Mouse (Mus musculus) heart, embryonic 13.5 days (tissue): Measurements from ENCODE around the gene Skint3. TPM values are rescaled to one million over a fixed set of nuclear protein-coding genes. Genes with fewer than 3 reads are reported as not detected.
"Not testable (repeated sequence)": the region's sequence is repeated elsewhere in the genome, so short reads cannot be mapped to it uniquely, and the experiment has no call there.

Experiments used
- ATAC-seq: fragments of 200-750 bp; cut with Nextera tagmentation; 2 replicates; pipeline ENCODE4 v1.8.0; 2017; ENCODE audit warnings: moderate TSS enrichment; ENCODE audit not compliant: insufficient number of reproducible peaks, low FRiP score, low TSS enrichment; ENCODE audit errors: extremely low read depth
- H3K27ac ChIP-seq: fragments of 300-500 bp; sonication (generic); replicated peaks from 2 replicates; pipeline ENCODE4 v1.5.1; 2015; ENCODE audit warnings: moderate library complexity, mild to moderate bottlenecking, inconsistent platforms
- H3K27me3 ChIP-seq: fragments of 300-500 bp; sonication (generic); replicated peaks from 2 replicates; pipeline ENCODE4 v1.6.1; 2015; ENCODE audit warnings: mild to moderate bottlenecking, inconsistent platforms
- H3K36me3 ChIP-seq: fragments of 300-500 bp; sonication (generic); 2 replicates; pipeline ENCODE4 v1.6.1; 2015; ENCODE audit warnings: mild to moderate bottlenecking, inconsistent platforms
- H3K4me1 ChIP-seq: fragments of 300-500 bp; sonication (generic); 2 replicates; pipeline ENCODE4 v1.6.1; 2015; ENCODE audit warnings: inconsistent platforms
- H3K4me2 ChIP-seq: fragments of 300-500 bp; sonication (generic); 2 replicates; pipeline ENCODE4 v1.6.1; 2015; ENCODE audit warnings: inconsistent platforms, mild to moderate bottlenecking, moderate library complexity
- H3K4me3 ChIP-seq: fragments of 300-500 bp; sonication (generic); 2 replicates; pipeline ENCODE4 v1.5.1; 2015; ENCODE audit warnings: moderate library complexity, mild to moderate bottlenecking, inconsistent platforms
- H3K9ac ChIP-seq: fragments of 300-500 bp; sonication (generic); 2 replicates; pipeline ENCODE4 v1.6.1; 2015; ENCODE audit warnings: inconsistent platforms, mild to moderate bottlenecking, moderate library complexity
- H3K9me3 ChIP-seq: fragments of 300-500 bp; sonication (generic); 2 replicates; pipeline ENCODE4 v1.6.1; 2016; ENCODE audit warnings: inconsistent platforms
- WGBS: fragments of 180-500 bp; shearing (Covaris S2); methylation state at CpG from one replicate; pipeline ENCODE4 v1.1.7; 2015; ENCODE audit warnings: mixed read lengths; 5-methylcytosine and 5-hydroxymethylcytosine counted together
- polyA plus RNA-seq: library from polyadenylated mRNA; unstranded; fragments of >200 nt; fragmentation: Nextera tagmentation; extraction: Ambion mirVana; gene quantifications from 2 replicates; pipeline ENCODE4 v1.2.1, GENCODE M21; 2015

Gene Skint3
- polyA plus RNA-seq = not detected in 2 replicates

DNA sequence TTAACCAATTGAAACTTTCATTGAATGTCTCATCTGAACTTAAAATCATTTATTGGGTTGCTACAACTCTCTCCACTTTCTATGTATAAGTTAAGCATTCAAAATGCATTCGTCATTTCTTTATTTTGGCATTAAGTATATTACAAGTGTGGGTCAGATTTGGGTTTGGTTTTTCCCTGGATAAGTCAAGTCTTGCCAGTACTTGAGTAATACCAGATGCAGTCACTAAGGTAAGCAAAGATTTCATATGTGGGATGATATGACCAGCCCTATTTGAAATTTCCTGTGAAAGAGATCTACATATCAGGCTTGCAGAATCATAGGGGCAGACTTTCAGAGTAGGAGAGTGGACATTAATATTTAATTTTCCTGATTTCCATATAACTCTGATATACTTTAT is at the start of gene Skint3:
Skint3 (plus strand) TSS at position 301 of the 400 bp plus-strand sequence.
- no peak within 1 kb of the TSS for H3K4me2 ChIP-seq
- no peak within 1 kb of the TSS for H3K4me3 ChIP-seq
- no peak within 1 kb of the TSS for H3K27ac ChIP-seq
- H3K4me1 ChIP-seq = no peaks in the 10 kb centered on the region
- WGBS = 58% methylated on average over 1 of the region's 1 CpGs
- H3K9me3 ChIP-seq = peaks cover 7% of the 10 kb centered on the region; the same call in 1 of the 2 replicates
- H3K36me3 ChIP-seq = no peaks in the 10 kb centered on the region
- H3K9ac ChIP-seq = no peak within 1 kb of the TSS
- H3K27me3 ChIP-seq = no peaks in the 10 kb centered on the region
- ATAC-seq = no peak

DNA sequence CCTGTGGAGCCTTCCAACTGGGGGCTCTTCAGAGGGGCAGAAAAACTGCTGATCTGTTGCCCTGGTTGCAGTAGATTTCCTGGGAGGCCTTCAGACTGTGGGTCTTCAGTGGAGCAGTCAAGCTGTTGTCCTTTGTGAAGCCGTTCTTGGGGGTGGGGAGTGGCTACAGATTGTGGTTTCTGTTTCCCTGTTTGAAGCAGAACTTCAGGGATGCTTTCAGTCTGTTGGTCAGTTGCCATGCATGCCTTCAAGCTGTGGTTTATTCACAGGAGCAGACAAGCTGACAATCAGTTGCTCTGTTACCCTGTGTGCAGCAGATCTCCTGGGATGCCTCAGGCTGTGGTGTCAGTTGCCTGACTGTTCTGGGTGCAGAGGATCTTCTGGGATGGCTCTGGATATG is 11.4 kb downstream of the Skint3 start:
- Histone ChIP-seq H3K9me3 (peaks cover 19% of the 10 kb centered on the region; the same call in 1 of the 2 replicates), H3K4me1 (no peaks in the 10 kb centered on the region), H3K4me2 (no peak overlapping the region), H3K27me3 (no peaks in the 10 kb centered on the region), H3K4me3 (no peak overlapping the region), H3K36me3 (no peaks in the 10 kb centered on the region), H3K9ac (no peak overlapping the region), H3K27ac (no peak overlapping the region)
- no peak for ATAC-seq
- 57% methylated on average over 1 of the region's 1 CpGs for WGBS

DNA sequence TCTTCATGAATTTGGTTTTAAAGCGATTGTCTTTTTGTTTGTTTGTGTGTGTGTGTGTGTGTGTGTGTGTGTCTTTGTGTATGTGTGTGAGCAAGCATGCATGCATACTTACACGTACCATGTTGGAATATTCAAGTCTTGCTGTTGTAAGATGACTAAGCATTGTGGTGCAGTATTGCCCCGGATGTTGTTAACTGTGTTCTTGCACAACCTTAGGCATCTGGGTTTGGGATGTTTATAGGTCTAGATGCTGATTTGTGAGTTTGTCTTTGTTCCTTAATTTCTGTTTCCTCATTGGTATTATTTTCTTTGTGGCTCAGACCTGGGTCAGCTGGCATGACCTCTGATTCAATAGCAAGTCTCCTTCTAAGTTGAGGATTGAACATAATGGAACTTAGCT is 11.9 kb downstream of the Skint3 start:
- H3K4me1 ChIP-seq = no peaks in the 10 kb centered on the region
- no peak overlapping the region for H3K27ac ChIP-seq
- H3K4me3 ChIP-seq = no peak overlapping the region
- no peak overlapping the region for H3K4me2 ChIP-seq
- ATAC-seq = no peak
- no peaks in the 10 kb centered on the region for H3K27me3 ChIP-seq
- 77% methylated on average over 3 of the region's 3 CpGs for WGBS
- no peaks in the 10 kb centered on the region for H3K36me3 ChIP-seq
- peaks cover 19% of the 10 kb centered on the region; the same call in 1 of the 2 replicates for H3K9me3 ChIP-seq
- no peak overlapping the region for H3K9ac ChIP-seq

DNA sequence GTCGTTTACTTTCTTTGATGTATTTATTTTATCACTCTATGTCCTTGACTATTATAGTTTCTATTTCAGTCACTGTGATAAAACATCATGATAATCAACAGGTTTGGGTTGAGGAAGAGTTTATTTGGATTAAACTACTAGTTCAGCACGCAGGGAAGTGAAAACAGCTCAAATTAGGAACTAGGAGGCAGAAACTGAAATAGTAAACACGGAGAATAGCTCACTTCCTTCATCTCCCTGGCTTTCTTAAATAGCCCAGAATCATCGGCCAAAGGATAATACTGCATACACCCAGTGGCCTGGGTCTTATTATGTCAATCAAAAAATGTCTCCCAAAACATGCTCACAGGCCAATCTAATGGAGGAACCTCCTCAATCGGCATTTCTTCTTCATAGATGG is 24.0 kb downstream of the Skint3 start:
- Histone ChIP-seq H3K4me2 (no peak overlapping the region), H3K4me1 (no peaks in the 10 kb centered on the region), H3K9ac (no peak overlapping the region), H3K27me3 (no peaks in the 10 kb centered on the region), H3K27ac (no peak overlapping the region), H3K9me3 (0 out of 2 replicates have a peak, but pooled peaks cover 3% of the 10 kb centered on the region), H3K36me3 (no peaks in the 10 kb centered on the region), H3K4me3 (no peak overlapping the region)
- ATAC-seq = no peak
- WGBS = 60% methylated on average over 5 of the region's 5 CpGs

DNA sequence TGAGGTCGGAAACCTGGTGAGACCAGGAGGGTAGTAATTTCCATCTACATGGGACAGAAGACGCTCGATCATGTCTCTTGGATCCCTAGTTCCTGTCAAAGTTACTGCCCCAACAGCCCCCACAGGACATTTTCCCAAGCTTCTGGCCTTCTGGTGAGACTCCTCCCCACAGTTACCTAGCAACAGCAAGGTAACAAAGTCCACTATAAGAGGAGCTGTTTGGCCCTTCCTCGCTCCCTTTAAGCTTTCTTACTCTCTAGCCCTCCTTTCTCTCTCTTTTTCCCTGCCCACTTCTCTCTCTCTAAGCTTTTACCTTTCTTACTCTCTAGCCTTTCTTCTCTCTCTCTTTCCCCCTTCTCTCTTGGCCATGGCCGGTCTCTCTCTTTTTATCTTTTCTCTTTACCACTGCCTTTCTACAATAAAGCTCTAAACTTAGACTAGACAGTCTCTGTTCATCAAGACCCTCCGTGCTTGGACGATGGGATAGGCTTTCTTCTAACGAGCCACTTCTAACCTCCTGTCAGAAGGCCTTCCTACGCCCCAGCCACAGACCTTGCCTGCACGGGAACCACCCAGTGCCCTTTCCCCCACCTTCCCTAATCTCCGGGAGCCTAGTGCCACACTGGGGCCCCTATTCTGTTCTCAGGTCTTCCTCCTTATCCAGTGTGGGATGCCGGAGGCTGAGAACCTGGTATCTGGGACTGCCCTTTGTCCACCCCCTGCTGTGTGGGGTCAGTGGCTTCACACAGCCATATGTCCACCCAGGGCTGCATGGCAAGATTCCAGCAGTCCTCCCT is 55.3 kb downstream of the Skint3 start:
- no peaks in the 10 kb centered on the region for H3K27me3 ChIP-seq
- no peak for ATAC-seq

DNA sequence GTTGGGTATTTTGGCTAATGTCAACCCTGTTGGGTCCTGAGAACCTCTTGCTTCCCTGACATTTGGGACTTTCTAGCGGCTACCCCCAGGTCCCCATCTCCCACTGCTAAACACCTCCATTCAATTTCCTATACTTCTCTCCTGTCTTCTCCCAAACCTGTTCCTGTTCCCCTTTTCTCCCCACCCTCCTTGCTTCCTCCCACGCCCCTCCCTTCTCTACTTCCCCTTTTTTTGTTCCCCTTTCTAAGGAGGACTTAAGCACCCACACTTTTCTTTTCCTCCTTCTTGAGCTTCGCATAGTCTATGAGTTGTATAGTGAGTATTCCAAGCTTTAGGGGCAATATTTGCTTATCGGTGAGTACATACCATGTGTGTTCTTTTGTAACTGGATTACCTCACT is 56.4 kb downstream of the Skint3 start:
- Histone ChIP-seq H3K36me3 (no peaks in the 10 kb centered on the region), H3K27me3 (no peaks in the 10 kb centered on the region), H3K9ac (no peak overlapping the region), H3K4me2 (no peak overlapping the region), H3K4me3 (no peak overlapping the region), H3K9me3 (peaks cover 13% of the 10 kb centered on the region), H3K27ac (no peak overlapping the region), H3K4me1 (no peaks in the 10 kb centered on the region)
- 64% methylated on average over 4 of the region's 4 CpGs for whole genome bisulfite sequencing
- no peak for ATAC-seq

More for the DNA sequence above, 55.3 kb downstream of the Skint3 start:
- H3K9ac ChIP-seq = no peak overlapping the region
- no peaks in the 10 kb centered on the region for H3K36me3 ChIP-seq
- 69% methylated on average over 12 of the region's 12 CpGs for WGBS
- H3K4me2 ChIP-seq = no peak overlapping the region
- no peak overlapping the region for H3K27ac ChIP-seq
- H3K4me3 ChIP-seq = no peak overlapping the region
- peaks cover 17% of the 10 kb centered on the region for H3K9me3 ChIP-seq
- no peaks in the 10 kb centered on the region for H3K4me1 ChIP-seq

DNA sequence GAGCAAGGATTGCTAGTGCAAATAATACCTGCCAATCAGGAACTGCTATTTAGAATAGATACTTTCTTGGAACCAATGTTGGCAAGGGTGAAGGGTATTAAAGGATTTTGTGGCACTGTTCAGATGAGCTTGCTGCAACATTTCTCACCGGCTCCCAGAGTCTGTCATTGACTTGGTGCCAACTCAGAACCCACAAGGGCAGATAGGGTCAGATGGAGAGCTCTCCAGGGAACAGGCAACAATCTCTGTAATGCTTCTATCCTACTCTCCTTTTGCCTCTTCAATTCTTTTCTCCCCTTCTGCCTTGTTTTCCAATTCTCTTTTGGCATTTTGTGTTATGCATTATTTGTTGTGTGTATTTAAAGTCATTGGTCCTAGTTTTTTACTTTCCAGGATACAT is 70.3 kb downstream of the Skint3 start:
- H3K27ac ChIP-seq = no peak overlapping the region
- H3K9ac ChIP-seq = no peak overlapping the region
- peaks cover 10% of the 10 kb centered on the region; the same call in 1 of the 2 replicates for H3K9me3 ChIP-seq
- H3K4me2 ChIP-seq = no peak overlapping the region
- no peaks in the 10 kb centered on the region for H3K36me3 ChIP-seq
- ATAC-seq = no peak
- no peak overlapping the region for H3K4me3 ChIP-seq
- no peaks in the 10 kb centered on the region for H3K27me3 ChIP-seq
- 61% methylated on average over 1 of the region's 1 CpGs for WGBS
- H3K4me1 ChIP-seq = no peaks in the 10 kb centered on the region

DNA sequence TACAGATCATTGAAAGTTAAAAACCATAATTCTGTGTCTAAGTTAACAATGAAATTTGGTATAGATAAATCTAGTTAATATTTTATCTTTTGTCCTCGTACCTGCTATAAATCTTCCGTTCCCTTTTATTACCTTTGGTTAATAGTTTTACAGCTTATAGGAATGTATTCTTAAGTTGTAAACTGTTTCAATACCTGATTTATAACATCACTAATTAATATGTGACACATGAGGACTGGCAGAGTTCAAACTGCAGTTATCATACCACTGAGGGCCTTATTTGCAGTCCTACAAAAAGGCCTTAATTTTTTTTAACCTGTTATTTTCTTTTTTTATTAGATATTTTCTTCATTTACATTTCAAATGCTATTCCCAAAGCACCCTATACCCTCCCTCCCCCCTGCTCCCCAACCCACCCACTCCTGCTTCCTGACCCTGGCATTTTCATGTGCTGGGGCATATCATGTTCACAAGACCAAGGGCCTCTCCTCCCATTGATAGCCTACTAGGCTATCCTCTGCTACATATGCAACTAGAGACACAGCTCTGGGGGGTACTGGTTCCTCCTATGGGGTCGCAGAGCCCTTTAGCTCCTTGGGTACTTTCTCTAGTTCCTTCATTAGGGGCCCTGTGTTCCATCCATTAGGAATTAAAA is 70.9 kb downstream of the Skint3 start:
- ATAC-seq = no peak
- Histone ChIP-seq H3K9me3 (peaks cover 7% of the 10 kb centered on the region; the same call in 1 of the 2 replicates), H3K27ac (no peak overlapping the region), H3K9ac (no peak overlapping the region), H3K36me3 (no peaks in the 10 kb centered on the region), H3K4me1 (no peaks in the 10 kb centered on the region), H3K4me3 (no peak overlapping the region), H3K27me3 (no peaks in the 10 kb centered on the region), H3K4me2 (no peak overlapping the region)
- WGBS = 75% methylated on average over 3 of the region's 3 CpGs

DNA sequence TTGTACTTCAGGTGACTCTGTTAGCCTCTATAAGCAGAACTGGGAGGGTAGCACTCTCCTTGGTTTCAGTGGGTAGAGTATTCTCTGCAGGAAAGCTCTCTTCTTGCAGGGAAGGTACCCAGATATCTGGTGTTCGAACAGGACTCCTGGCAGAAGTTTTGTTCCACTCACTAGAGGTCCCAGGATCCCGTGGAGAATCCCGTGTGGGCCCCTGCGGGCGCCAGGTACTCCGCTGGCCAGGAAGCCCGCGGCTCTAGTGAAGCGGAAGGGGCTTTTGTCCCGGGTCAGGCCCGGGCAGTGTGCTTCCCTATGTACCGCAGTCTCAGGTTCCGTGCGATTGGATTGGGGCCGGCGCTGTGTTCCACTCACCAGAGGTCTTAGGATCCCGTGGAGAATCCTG is 117.1 kb downstream of the Skint3 start:
- H3K27me3 ChIP-seq, H3K36me3 ChIP-seq, H3K9ac ChIP-seq, H3K4me2 ChIP-seq, H3K4me1 ChIP-seq, H3K4me3 ChIP-seq, H3K27ac ChIP-seq, ATAC-seq: not testable (repeated sequence)
- WGBS = 78% methylated on average over 17 of the region's 17 CpGs
- H3K9me3 ChIP-seq = peaks cover 13% of the 10 kb centered on the region; the same call in 1 of the 2 replicates
